Mouse (Mus musculus) frontal cortex, postnatal 10 days (tissue): ENCODE data around the gene Syf2.
A peak's percentile ranks its signal among the peaks of the same experiment; 100 is the strongest.
"Not testable (repeated sequence)": the region's sequence is repeated elsewhere in the genome, so short reads cannot be mapped to it uniquely, and the experiment has no call there.

Experiments
- DNase-seq, 2 experiments: peaks; one replicate each; pipeline ENCODE4 v3.0.0; 2022; ENCODE audit warnings: low spot score in 2 of 2, mixed read lengths in 1 of 2

Syf2 gene

GRCm38 (mm10) chr4:134930684-134931481 is at the start of gene Syf2:
Gene Syf2 (plus strand): TSS chr4:134930898.
- peak; percentile 93 for DNase-seq

GRCm38 (mm10) chr4:134883266-134883665 is 47.4 kb upstream of the Syf2 start:
- DNase-seq: peak in 1 of 2 experiments; percentile 17

- no peak for DNase-seq
Observed at GRCm38 (mm10) chr4:134883808-134884207, 46.9 kb upstream of the Syf2 start.

- no peak for DNase-seq
Observed at GRCm38 (mm10) chr4:134884364-134884763, 46.3 kb upstream of the Syf2 start.

GRCm38 (mm10) chr4:134892096-134892495 is 38.6 kb upstream of the Syf2 start:
- DNase-seq: peak in 1 of 2 experiments; percentile 49

- no peak for DNase-seq
Observed at GRCm38 (mm10) chr4:134897256-134897655, 33.4 kb upstream of the Syf2 start.

GRCm38 (mm10) chr4:134901126-134901525 is 29.6 kb upstream of the Syf2 start:
- DNase-seq: no peak

- no peak for DNase-seq
Observed at GRCm38 (mm10) chr4:134903046-134903445, 27.7 kb upstream of the Syf2 start.

- DNase-seq: not testable (repeated sequence)
Observed at GRCm38 (mm10) chr4:134911406-134911805, 19.3 kb upstream of the Syf2 start.

- peak in 1 of 2 experiments; percentile 50 for DNase-seq
Observed at GRCm38 (mm10) chr4:134913413-134913812, 17.3 kb upstream of the Syf2 start.

GRCm38 (mm10) chr4:134914122-134914863 is 16.4 kb upstream of the Syf2 start:
- DNase-seq: peak in 1 of 2 experiments; percentile 37

GRCm38 (mm10) chr4:134914864-134915209 is 15.9 kb upstream of the Syf2 start, which contains the start of gene Tmem50a:
Gene Tmem50a (minus strand): TSS chr4:134915024.
- DNase-seq: peak; percentile 87 to 88

GRCm38 (mm10) chr4:134915223-134916050 is 15.3 kb upstream of the Syf2 start:
- no peak for DNase-seq

- no peak for DNase-seq
Observed at GRCm38 (mm10) chr4:134917194-134917593, 13.5 kb upstream of the Syf2 start.

GRCm38 (mm10) chr4:134918381-134918780 is 12.3 kb upstream of the Syf2 start:
- no peak for DNase-seq

GRCm38 (mm10) chr4:134919733-134920540 is 10.8 kb upstream of the Syf2 start:
- no peak for DNase-seq

GRCm38 (mm10) chr4:134920631-134921030 is 10.1 kb upstream of the Syf2 start:
- no peak for DNase-seq

- no peak for DNase-seq
Observed at GRCm38 (mm10) chr4:134921703-134922102, 9.0 kb upstream of the Syf2 start.

- no peak for DNase-seq
Observed at GRCm38 (mm10) chr4:134922111-134922924, 8.4 kb upstream of the Syf2 start.

- DNase-seq: peak; percentile 60 to 65
Observed at GRCm38 (mm10) chr4:134922925-134923244, 7.8 kb upstream of the Syf2 start.
